ENCODE assay signal across 22 mouse cellular contexts in the genomic region with DNA sequence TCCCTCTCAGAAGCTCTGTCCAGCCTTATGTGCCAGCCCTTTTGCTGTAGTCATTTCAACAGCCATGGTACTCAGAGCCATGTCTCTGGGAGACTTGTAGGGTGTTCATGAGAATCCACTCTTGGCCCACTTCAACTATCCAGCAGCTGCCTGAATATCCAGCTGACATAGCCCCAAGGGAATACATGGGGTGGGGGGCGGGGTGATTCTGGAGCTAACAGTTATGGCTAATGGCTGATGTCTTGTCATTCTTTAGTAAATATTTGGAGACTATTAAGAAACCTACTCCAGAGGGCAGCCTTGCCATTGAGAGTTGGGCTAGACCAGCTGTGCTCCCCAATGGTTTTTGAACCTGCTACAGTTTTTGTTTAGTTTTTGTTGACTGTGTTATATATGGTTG.
A peak's percentile ranks its signal among the peaks of the same experiment; 100 is the strongest.
DNase-seq lines count a peak whose midpoint lies in the region; ATAC-seq and TF ChIP-seq lines count a peak whose summit lies in the region.
"Had no signal": no experiment of that assay in that cellular context is flagged by ENCODE, and none has a peak within 500 bp of the region (broad histone marks: within the 10 kb centered on the region; RNA-seq: fewer than 3 reads in every experiment).

No protein-coding gene starts in this region.

- POLR2A ChIA-PET in Patski (lab: Charles Lee) = no interaction called here

- no peak for TF ChIP-seq POLR2A in lung, adult 2 months (IDR thresholded peaks at IDR 0.05; ENCODE audit: borderline replicate concordance, extremely low read depth, low read depth, low read length)

- in situ Hi-C loops in Patski (cut with MboI; ENCODE audit: low pct_unique_long_range_greater_than_20kb) = no loop called here

- H3K9me3 ChIP-seq in heart, embryonic 10.5 days = no peaks in the 10 kb centered on the region
- H3K9me3 ChIP-seq: embryonic facial prominence, embryonic 13.5 days; forebrain, embryonic 12.5 days; G1E; heart, embryonic 15.5 days; hindbrain, embryonic 10.5 days; intestine, embryonic 15.5 days had no signal

- no peak for TF ChIP-seq CTCF in lung, adult 2 months (IDR thresholded peaks at IDR 0.05; ENCODE audit: insufficient read depth, low read length)
- peak; percentile 10 for TF ChIP-seq CTCF in Patski (IDR thresholded peaks at IDR 0.05)

- peak; percentile 45 for DNase-seq in heart, embryonic 10.5 days (ENCODE audit: low spot score)
- no peak for DNase-seq in heart, postnatal 25 days (ENCODE audit: low spot score)
- DNase-seq in lung, postnatal 10 days = peak; percentile 7
- no peak for DNase-seq in lung, adult 2 months
- DNase-seq in Patski (ENCODE audit: low read depth, low spot score) = no peak
- no peak for DNase-seq in cerebellum, adult 18-20 months
- DNase-seq: adrenal gland, adult 8-10 months; adrenal gland, postnatal 36 days; B cell, adult 2 months; cerebellum, adult 8-10 months; cerebellum, postnatal 25 days; gastrocnemius, postnatal 14 days; heart, postnatal 14 days had no signal

- intact Hi-C loops in heart, postnatal 25 days (cut with DNase I) = no loop called here

- CTCF ChIA-PET in Patski (lab: Charles Lee) = no interaction called here

- no peak overlapping the region for H3K27ac ChIP-seq in heart, embryonic 10.5 days
- H3K27ac ChIP-seq: embryonic facial prominence, embryonic 13.5 days; forebrain, embryonic 12.5 days; heart, embryonic 15.5 days; hindbrain, embryonic 10.5 days; hindbrain, embryonic 14.5 days; intestine, embryonic 15.5 days had no signal

- no peaks in the 10 kb centered on the region for H3K36me3 ChIP-seq in heart, embryonic 10.5 days
- H3K36me3 ChIP-seq: embryonic facial prominence, embryonic 13.5 days; forebrain, embryonic 12.5 days; G1E; heart, embryonic 15.5 days; hindbrain, embryonic 10.5 days; intestine, embryonic 15.5 days had no signal

- no peak overlapping the region for H3K4me3 ChIP-seq in heart, embryonic 10.5 days
- H3K4me3 ChIP-seq in lung, adult 2 months (replicated peaks; ENCODE audit: extremely low read depth, low read depth, low read length) = no peak overlapping the region
- H3K4me3 ChIP-seq: embryonic facial prominence, embryonic 13.5 days; forebrain, embryonic 12.5 days; heart, embryonic 15.5 days; hindbrain, embryonic 10.5 days; intestine, embryonic 15.5 days had no signal

- no peak for ATAC-seq in Patski
- ATAC-seq: CD4-positive, CD25-positive, alpha-beta regulatory T cell, adult 4 months; forebrain, embryonic 16.5 days; intestine, embryonic 15.5 days had no signal

- 86% methylated on average over 1 of the region's 1 CpGs for WGBS in heart, embryonic 10.5 days
- WGBS in lung, adult 2 months = 53% methylated on average over 1 of the region's 1 CpGs

- H3K27me3 ChIP-seq in heart, embryonic 10.5 days (ENCODE audit: insufficient read depth, poor library complexity, severe bottlenecking) = no peaks in the 10 kb centered on the region
- H3K27me3 ChIP-seq in Patski = no peaks in the 10 kb centered on the region
- H3K27me3 ChIP-seq: forebrain, embryonic 12.5 days; heart, embryonic 15.5 days; intestine, embryonic 15.5 days had no signal

- H3K4me1 ChIP-seq in heart, embryonic 10.5 days = no peaks in the 10 kb centered on the region
- no peaks in the 10 kb centered on the region for H3K4me1 ChIP-seq in lung, adult 2 months (ENCODE audit: control insufficient read depth, insufficient read depth, low read length)
- H3K4me1 ChIP-seq: embryonic facial prominence, embryonic 13.5 days; forebrain, embryonic 12.5 days; heart, embryonic 15.5 days; hindbrain, embryonic 10.5 days; intestine, embryonic 15.5 days had no signal

Comparison
In these comparisons a context has a peak if more than half of its experiments do, and no peak if none do; other contexts are left out.
1. DNase-seq: peak in heart, embryonic 10.5 days (single experiment) and lung, postnatal 10 days (single experiment); none in heart, postnatal 25 days (single experiment), lung, adult 2 months (single experiment), Patski (single experiment) and cerebellum, adult 18-20 months (0 of 2).